Mouse (Mus musculus): ENCODE data around the gene Hspe1. TPM values are rescaled to one million over a fixed set of nuclear protein-coding genes. Genes with fewer than 3 reads are reported as not detected.
"Not testable (repeated sequence)": the region's sequence is repeated elsewhere in the genome, so short reads cannot be mapped to it uniquely, and the experiment has no call there.

Gene Hspe1
- polyA plus RNA-seq, 1 experiment, result 10.7 TPM

DNA sequence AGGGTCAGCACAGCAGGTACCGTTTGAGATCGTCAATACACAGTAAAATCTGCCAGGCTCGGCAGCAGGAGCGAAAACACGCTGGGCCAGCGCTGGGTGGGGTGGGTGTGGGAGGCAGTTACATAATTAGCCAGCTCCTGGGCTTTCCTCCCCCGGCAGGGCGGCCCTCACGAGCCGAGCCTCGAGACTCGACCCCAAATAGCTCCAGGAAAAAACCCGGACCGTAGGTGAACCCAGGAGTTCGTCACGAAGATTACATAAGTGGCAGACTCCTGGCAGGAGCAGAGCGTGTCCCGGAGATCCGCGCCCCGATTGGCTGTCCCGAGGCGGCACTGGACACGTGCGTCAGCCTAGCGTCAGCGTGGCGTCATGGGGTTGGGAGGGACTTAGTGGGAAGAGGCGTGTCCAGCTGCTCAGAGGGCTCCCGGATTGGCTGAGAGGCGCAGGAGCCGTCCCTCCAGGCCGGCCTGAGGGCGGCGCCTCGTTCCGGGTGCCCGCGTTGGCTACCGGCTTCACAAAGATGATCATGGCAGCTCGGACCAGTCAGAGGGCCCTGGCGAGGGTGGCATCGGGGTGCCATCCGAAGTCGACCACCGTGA is 35.5 kb upstream of the Hspe1 start, which contains the start of gene Coq10b:
Gene Coq10b (plus strand): TSS at position 416 of the 599 bp plus-strand sequence.
- TF ChIP-seq POLR2A (IDR thresholded peaks at IDR 0.05; ENCODE audit: low read depth, low read length) (peak; percentile 76; the same call in 1 of the 2 replicates), CTCF (IDR thresholded peaks at IDR 0.05; ENCODE audit: extremely low read depth, insufficient read length, insufficient replicate concordance, low read depth, low read length) (no peak)
- WGBS, result under 1% methylated on average over 46 of the region's 46 CpGs
- H3K4me3 ChIP-seq (ENCODE audit: low read depth, low read length), result peak within 1 kb of the TSS; percentile 89

DNA sequence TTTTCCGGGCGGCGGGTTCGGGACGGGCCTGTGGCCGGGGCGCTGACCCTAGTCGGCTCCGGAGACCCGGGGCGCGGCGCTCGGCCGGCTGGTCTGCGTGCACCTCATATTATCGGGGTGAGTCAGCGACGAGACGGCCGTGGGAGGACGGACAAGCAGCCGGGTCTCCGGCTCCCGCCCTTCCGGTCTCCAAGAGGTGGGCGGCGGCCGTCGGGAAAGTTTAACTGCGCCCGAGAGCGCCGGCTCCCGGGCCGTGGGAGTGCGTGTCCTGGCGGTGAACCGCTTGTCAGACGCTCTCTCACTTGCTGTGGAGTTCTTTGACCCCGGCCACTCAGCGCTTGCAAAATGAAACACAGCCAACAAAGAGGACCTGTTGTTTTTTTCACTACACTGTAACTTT is 34.9 kb upstream of the Hspe1 start:
- Histone ChIP-seq H3K27ac (ENCODE audit: insufficient read depth, low read depth, low read length) (peak overlapping the region; percentile 95), H3K27me3 (ENCODE audit: control insufficient read depth, insufficient read depth, low read length) (no peaks in the 10 kb centered on the region), H3K36me3 (ENCODE audit: control insufficient read depth, insufficient read depth, low read length) (peaks cover 4% of the 10 kb centered on the region; the same call in 1 of the 2 replicates), H3K4me3 (ENCODE audit: low read depth, low read length) (peak overlapping the region; percentile 89), H3K4me1 (ENCODE audit: control insufficient read depth, insufficient read depth, insufficient read length, low read length) (peaks cover 5% of the 10 kb centered on the region; the same call in 1 of the 2 replicates)
- TF ChIP-seq POLR2A (IDR thresholded peaks at IDR 0.05; ENCODE audit: low read depth, low read length), result no peak
- no peak for TF ChIP-seq CTCF (IDR thresholded peaks at IDR 0.05; ENCODE audit: extremely low read depth, insufficient read length, insufficient replicate concordance, low read depth, low read length)
- WGBS, result under 1% methylated on average over 41 of the region's 42 CpGs

More for the DNA sequence above, 35.5 kb upstream of the Hspe1 start, which contains the start of gene Coq10b:
- Histone ChIP-seq H3K27me3 (ENCODE audit: control insufficient read depth, insufficient read depth, low read length) (no peaks in the 10 kb centered on the region), H3K36me3 (ENCODE audit: control insufficient read depth, insufficient read depth, low read length) (peaks cover 4% of the 10 kb centered on the region; the same call in 1 of the 2 replicates), H3K4me1 (ENCODE audit: control insufficient read depth, insufficient read depth, insufficient read length, low read length) (peaks cover 5% of the 10 kb centered on the region; the same call in 1 of the 2 replicates), H3K27ac (ENCODE audit: insufficient read depth, low read depth, low read length) (peak within 1 kb of the TSS; percentile 96)

DNA sequence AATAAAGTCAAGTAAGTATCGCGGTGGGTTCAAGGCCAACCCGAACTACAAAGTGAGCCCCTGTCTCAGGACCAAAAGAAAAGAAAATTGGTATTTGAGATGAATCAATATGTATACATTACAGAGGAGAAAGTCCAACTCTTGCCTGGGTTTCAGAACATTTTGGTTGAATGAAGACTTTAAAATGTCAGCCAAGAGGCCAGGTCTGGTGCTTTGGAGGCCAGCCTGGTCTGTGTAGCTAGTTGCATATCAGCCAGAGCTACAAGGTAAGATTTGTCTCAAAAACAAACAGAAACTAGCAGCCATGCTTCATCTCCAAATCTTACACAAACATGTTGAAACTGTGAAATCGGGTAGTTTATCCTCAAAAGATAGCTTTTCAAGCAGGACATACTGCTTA is 34.3 kb upstream of the Hspe1 start:
- peaks cover 5% of the 10 kb centered on the region; the same call in 1 of the 2 replicates for H3K4me1 ChIP-seq (ENCODE audit: control insufficient read depth, insufficient read depth, insufficient read length, low read length)
- TF ChIP-seq POLR2A (IDR thresholded peaks at IDR 0.05; ENCODE audit: low read depth, low read length) (no peak), CTCF (IDR thresholded peaks at IDR 0.05; ENCODE audit: extremely low read depth, insufficient read length, insufficient replicate concordance, low read depth, low read length) (no peak)
- H3K27ac ChIP-seq (ENCODE audit: insufficient read depth, low read depth, low read length), result peak overlapping the region; percentile 95; the same call in 1 of the 2 replicates
- no peak overlapping the region for H3K4me3 ChIP-seq (ENCODE audit: low read depth, low read length)
- H3K36me3 ChIP-seq (ENCODE audit: control insufficient read depth, insufficient read depth, low read length), result peaks cover 4% of the 10 kb centered on the region; the same call in 1 of the 2 replicates
- no peaks in the 10 kb centered on the region for H3K27me3 ChIP-seq (ENCODE audit: control insufficient read depth, insufficient read depth, low read length)
- 45% methylated on average over 4 of the region's 4 CpGs for WGBS

GRCm38 (mm10) chr1:55055322-55056115 is 32.4 kb upstream of the Hspe1 start:
- no peaks in the 10 kb centered on the region for H3K27me3 ChIP-seq (ENCODE audit: control insufficient read depth, insufficient read depth, low read length)
- H3K36me3 ChIP-seq (ENCODE audit: control insufficient read depth, insufficient read depth, low read length), result peaks cover 6% of the 10 kb centered on the region
- H3K4me3 ChIP-seq (ENCODE audit: low read depth, low read length), result no peak overlapping the region
- TF ChIP-seq CTCF (IDR thresholded peaks at IDR 0.05; ENCODE audit: extremely low read depth, insufficient read length, insufficient replicate concordance, low read depth, low read length), result no peak
- TF ChIP-seq POLR2A (IDR thresholded peaks at IDR 0.05; ENCODE audit: low read depth, low read length), result no peak
- peaks cover 5% of the 10 kb centered on the region; the same call in 1 of the 2 replicates for H3K4me1 ChIP-seq (ENCODE audit: control insufficient read depth, insufficient read depth, insufficient read length, low read length)
- WGBS, result 77% methylated on average over 5 of the region's 5 CpGs
- H3K27ac ChIP-seq (ENCODE audit: insufficient read depth, low read depth, low read length), result no peak overlapping the region

DNA sequence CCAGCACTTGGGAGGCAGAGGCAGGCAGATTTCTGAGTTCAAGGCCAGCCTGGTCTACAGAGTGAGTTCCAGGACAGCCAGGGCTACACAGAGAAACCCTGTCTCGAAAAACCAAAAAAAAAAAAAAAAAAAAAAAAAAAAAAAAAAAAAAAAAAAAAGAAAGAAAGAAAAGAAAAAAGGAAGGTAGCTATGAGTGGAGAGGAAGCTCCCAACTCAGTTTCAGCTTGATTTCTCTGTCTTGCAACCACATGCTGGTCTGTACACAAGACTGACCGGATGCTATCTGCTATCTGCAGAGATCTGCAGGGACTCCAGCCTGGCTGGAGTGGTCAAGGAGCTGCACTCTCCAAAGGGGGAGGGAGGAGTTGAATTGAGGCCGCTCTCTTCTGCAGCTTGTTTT is 29.5 kb upstream of the Hspe1 start:
- 74% methylated on average over 3 of the region's 3 CpGs for WGBS
- not testable (repeated sequence) for H3K27me3 ChIP-seq (ENCODE audit: control insufficient read depth, insufficient read depth, low read length)

GRCm38 (mm10) chr1:55061099-55061498 is 26.8 kb upstream of the Hspe1 start:
- Histone ChIP-seq H3K27me3 (ENCODE audit: control insufficient read depth, insufficient read depth, low read length) (no peaks in the 10 kb centered on the region), H3K27ac (ENCODE audit: insufficient read depth, low read depth, low read length) (no peak overlapping the region), H3K4me1 (ENCODE audit: control insufficient read depth, insufficient read depth, insufficient read length, low read length) (no peaks in the 10 kb centered on the region; the same call in 1 of the 2 replicates), H3K4me3 (ENCODE audit: low read depth, low read length) (no peak overlapping the region), H3K36me3 (ENCODE audit: control insufficient read depth, insufficient read depth, low read length) (peaks cover 33% of the 10 kb centered on the region)
- TF ChIP-seq POLR2A (IDR thresholded peaks at IDR 0.05; ENCODE audit: low read depth, low read length), result no peak
- no peak for TF ChIP-seq CTCF (IDR thresholded peaks at IDR 0.05; ENCODE audit: extremely low read depth, insufficient read length, insufficient replicate concordance, low read depth, low read length)
- WGBS, result 89% methylated on average over 5 of the region's 5 CpGs

More for the DNA sequence above, 29.5 kb upstream of the Hspe1 start:
- H3K4me1 ChIP-seq (ENCODE audit: control insufficient read depth, insufficient read depth, insufficient read length, low read length); H3K27ac ChIP-seq (ENCODE audit: insufficient read depth, low read depth, low read length); H3K4me3 ChIP-seq (ENCODE audit: low read depth, low read length): not testable (repeated sequence)
- peaks cover 17% of the 10 kb centered on the region for H3K36me3 ChIP-seq (ENCODE audit: control insufficient read depth, insufficient read depth, low read length)

- peaks cover 38% of the 10 kb centered on the region for H3K36me3 ChIP-seq (ENCODE audit: control insufficient read depth, insufficient read depth, low read length)
- H3K4me1 ChIP-seq (ENCODE audit: control insufficient read depth, insufficient read depth, insufficient read length, low read length), result no peaks in the 10 kb centered on the region; the same call in 1 of the 2 replicates
- no peaks in the 10 kb centered on the region for H3K27me3 ChIP-seq (ENCODE audit: control insufficient read depth, insufficient read depth, low read length)
- no peak overlapping the region for H3K4me3 ChIP-seq (ENCODE audit: low read depth, low read length)
- H3K27ac ChIP-seq (ENCODE audit: insufficient read depth, low read depth, low read length), result no peak overlapping the region
- 89% methylated on average over 4 of the region's 4 CpGs for WGBS
- no peak for TF ChIP-seq POLR2A (IDR thresholded peaks at IDR 0.05; ENCODE audit: low read depth, low read length)
- TF ChIP-seq CTCF (IDR thresholded peaks at IDR 0.05; ENCODE audit: extremely low read depth, insufficient read length, insufficient replicate concordance, low read depth, low read length), result no peak
Measured at GRCm38 (mm10) chr1:55061772-55062171, 26.2 kb upstream of the Hspe1 start.

DNA sequence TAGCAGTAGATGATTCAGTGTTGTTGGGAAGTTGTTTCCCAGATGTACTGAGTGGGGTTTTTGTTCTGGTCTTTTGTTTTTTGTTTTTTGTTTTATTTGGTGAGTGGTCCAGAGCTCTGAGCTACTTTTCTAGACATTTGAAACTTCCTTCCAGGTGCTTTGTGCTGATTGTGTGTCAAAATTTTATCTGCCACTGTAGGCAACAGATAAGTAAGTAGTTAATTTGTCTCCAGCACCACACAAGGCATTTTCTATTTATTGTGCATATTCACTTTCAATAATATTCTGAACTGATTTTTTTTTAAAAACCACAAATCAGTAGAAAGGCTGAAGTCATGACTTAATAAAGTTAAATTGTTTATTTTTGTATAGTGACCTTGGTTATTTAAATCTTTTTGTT is 15.6 kb upstream of the Hspe1 start:
- not testable (repeated sequence) for H3K4me3 ChIP-seq (ENCODE audit: low read depth, low read length); H3K27ac ChIP-seq (ENCODE audit: insufficient read depth, low read depth, low read length); H3K4me1 ChIP-seq (ENCODE audit: control insufficient read depth, insufficient read depth, insufficient read length, low read length); H3K27me3 ChIP-seq (ENCODE audit: control insufficient read depth, insufficient read depth, low read length)
- H3K36me3 ChIP-seq (ENCODE audit: control insufficient read depth, insufficient read depth, low read length), result peaks cover 43% of the 10 kb centered on the region

Measured in small intestine, adult 2 months (tissue).